Mouse (Mus musculus): ENCODE data around the gene Rab3a. TPM values are rescaled to one million over a fixed set of nuclear protein-coding genes. Genes with fewer than 3 reads are reported as not detected.

The Rab3a gene
- total RNA-seq, 1 experiment: 4.3 TPM

DNA sequence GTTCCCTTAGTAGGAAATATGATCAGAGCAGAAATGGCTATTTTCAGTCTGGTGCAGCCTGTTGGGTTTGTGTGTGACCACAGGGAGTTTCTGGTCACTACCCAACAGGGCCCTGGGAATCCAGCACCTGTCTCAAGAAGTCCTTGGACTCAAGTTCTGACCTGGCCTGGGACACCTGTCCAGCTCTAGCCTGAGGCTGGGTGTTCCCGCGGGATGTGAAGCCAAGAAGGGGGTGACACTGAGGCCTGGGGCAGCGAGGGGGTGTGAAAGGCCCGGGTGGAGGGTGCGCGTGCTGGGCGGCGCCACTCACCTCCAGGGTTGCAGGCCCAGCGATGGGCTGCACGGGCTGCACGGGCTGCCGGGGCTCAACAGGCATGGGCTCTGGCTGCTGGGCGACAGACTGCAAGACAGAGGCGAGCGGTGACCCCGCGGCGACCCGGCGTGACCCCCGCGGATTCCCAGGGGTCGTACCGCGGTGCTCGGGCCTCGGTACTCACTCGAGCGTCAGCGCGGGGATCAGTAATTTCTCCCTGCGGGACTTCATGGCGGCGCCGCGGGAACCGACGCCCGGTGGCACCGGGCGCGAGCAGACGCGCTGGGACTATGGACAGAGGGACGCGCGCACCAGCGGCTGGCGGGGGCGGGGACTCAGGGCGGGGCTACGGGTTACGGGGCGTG is 42.1 kb downstream of the Rab3a start:
- H3K9ac ChIP-seq (ENCODE audit: insufficient read depth, low read depth, low read length, poor library complexity, severe bottlenecking): peak overlapping the region; percentile 69
- H3K9me3 ChIP-seq (ENCODE audit: control insufficient read depth, insufficient read depth, low read depth, low read length): no peaks in the 10 kb centered on the region
- peaks cover 0 to 11% of the 10 kb centered on the region in 2 experiments; a peak in 2 of 4 replicates for H3K4me1 ChIP-seq (ENCODE audit: control insufficient read depth in 2 of 2, insufficient read depth in 2 of 2, low read length in 2 of 2, poor library complexity in 1 of 2)
- DNase-seq (ENCODE audit: low read depth, low spot score): no peak
- H3K4me3 ChIP-seq (ENCODE audit: insufficient read depth in 1 of 2, low read depth in 1 of 2, low read length in 2 of 2, poor library complexity in 1 of 2, severe bottlenecking in 1 of 2): peak overlapping the region; percentile 76 to 97
- no peak for TF ChIP-seq HCFC1 (IDR thresholded peaks at IDR 0.05; ENCODE audit: borderline replicate concordance, insufficient read depth, low read length)
- no peak for TF ChIP-seq CHD2 (IDR thresholded peaks at IDR 0.05; ENCODE audit: low read depth, low read length)
- no peak for TF ChIP-seq ZC3H11A (IDR thresholded peaks at IDR 0.05; ENCODE audit: borderline replicate concordance, low read depth, low read length)
- TF ChIP-seq ZNF384 (IDR thresholded peaks at IDR 0.05; ENCODE audit: low read depth, low read length): no peak
- no peak for TF ChIP-seq MAFK (IDR thresholded peaks at IDR 0.05; ENCODE audit: insufficient read depth, low read depth, low read length)
- no peak overlapping the region for H3K27ac ChIP-seq (ENCODE audit: insufficient read depth, low read depth, low read length, poor library complexity, severe bottlenecking)
- in situ Hi-C loops (cut with MboI; ENCODE audit: low sequenced_read_pairs in 2 of 2, unreplicated experiment in 2 of 2): no loop called here
- H3K36me3 ChIP-seq (ENCODE audit: control insufficient read depth, insufficient read depth, low read length, poor library complexity, severe bottlenecking): no peaks in the 10 kb centered on the region; the same call in 1 of the 2 replicates

DNA sequence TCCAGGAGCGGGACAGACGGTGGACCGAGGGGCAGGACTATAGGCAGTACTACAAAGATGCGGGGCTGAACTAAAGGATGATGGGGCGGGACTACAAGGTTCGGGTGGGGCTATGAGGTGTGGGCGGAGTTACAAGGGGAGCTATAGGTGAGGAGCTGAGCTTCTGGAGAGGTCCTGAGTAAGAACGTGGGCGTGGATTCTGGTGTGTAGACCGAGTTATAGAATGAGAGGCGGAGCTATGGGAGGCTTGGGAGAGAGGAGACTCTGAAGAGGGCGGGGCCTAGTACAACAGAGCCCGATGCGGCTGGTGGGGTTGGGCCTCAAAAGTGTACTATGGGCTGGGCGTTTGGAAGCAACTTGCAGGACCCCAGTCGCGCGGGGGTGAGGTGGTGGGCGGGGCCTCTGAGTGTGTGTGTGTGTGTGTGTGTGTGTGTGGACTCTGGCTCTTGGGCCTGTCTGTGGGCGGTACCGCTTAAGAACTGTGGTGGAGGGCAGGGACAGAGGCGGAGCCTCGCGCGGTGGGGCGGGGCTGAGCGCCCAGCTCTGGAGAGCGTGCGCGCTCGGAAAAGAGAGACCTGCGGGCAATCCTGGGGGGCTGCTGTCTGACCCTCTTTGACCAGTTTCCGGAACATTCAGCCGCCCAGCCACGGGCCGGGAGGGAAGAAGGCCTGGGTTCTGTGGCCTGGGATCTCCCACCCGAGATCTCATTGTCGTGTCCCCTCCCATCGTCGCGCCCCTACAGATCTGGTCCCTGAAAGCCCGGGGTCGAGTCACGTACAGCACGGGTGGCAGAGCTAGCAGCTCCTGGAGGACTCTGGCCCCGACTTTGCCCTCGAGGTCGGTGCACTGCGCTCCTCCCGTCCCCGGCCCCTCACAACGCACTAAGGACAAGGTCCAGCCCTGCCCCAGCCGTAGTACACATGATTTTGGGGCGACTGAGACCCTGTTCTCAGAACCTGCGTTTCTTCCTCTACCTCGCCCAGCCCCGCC is 42.9 kb downstream of the Rab3a start:
- no peak overlapping the region for H3K27ac ChIP-seq (ENCODE audit: insufficient read depth, low read depth, low read length, poor library complexity, severe bottlenecking)
- peaks cover 0 to 13% of the 10 kb centered on the region in 2 experiments; a peak in 2 of 4 replicates for H3K4me1 ChIP-seq (ENCODE audit: control insufficient read depth in 2 of 2, insufficient read depth in 2 of 2, low read length in 2 of 2, poor library complexity in 1 of 2)
- in situ Hi-C loops (cut with MboI; ENCODE audit: low sequenced_read_pairs in 2 of 2, unreplicated experiment in 2 of 2): no loop called here
- no peaks in the 10 kb centered on the region; the same call in 1 of the 2 replicates for H3K36me3 ChIP-seq (ENCODE audit: control insufficient read depth, insufficient read depth, low read length, poor library complexity, severe bottlenecking)
- peak; percentile 99 for DNase-seq (ENCODE audit: low read depth, low spot score)
- H3K9me3 ChIP-seq (ENCODE audit: control insufficient read depth, insufficient read depth, low read depth, low read length): no peaks in the 10 kb centered on the region
- peak overlapping the region; percentile 76 to 97 for H3K4me3 ChIP-seq (ENCODE audit: insufficient read depth in 1 of 2, low read depth in 1 of 2, low read length in 2 of 2, poor library complexity in 1 of 2, severe bottlenecking in 1 of 2)
- peak overlapping the region; percentile 69 for H3K9ac ChIP-seq (ENCODE audit: insufficient read depth, low read depth, low read length, poor library complexity, severe bottlenecking)
- no peak for TF ChIP-seq ZC3H11A (IDR thresholded peaks at IDR 0.05; ENCODE audit: borderline replicate concordance, low read depth, low read length)
- TF ChIP-seq CHD2 (IDR thresholded peaks at IDR 0.05; ENCODE audit: low read depth, low read length): no peak
- TF ChIP-seq HCFC1 (IDR thresholded peaks at IDR 0.05; ENCODE audit: borderline replicate concordance, insufficient read depth, low read length): no peak
- TF ChIP-seq ZNF384 (IDR thresholded peaks at IDR 0.05; ENCODE audit: low read depth, low read length): no peak
- TF ChIP-seq MAFK (IDR thresholded peaks at IDR 0.05; ENCODE audit: insufficient read depth, low read depth, low read length): no peak

DNA sequence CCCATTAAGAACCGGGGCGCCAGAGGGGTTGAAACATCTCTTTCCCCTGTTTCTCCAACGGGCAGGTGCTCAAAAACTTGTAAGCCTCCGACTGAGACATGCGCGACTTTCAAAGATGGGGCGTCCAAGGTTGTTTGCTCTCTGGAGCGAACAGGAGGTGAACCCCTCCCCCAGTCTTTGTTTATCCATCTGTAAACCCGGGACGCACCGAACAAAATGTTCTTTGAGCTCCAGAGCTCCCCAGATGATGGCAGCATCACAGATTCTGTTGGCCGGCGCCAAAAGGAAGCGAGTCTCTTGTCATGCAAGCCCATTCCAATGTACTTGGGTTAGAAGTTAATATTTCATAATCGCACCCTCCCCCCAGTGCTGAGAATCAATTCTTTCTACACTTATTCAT is 43.8 kb downstream of the Rab3a start:
- no peaks in the 10 kb centered on the region; the same call in 1 of the 2 replicates for H3K36me3 ChIP-seq (ENCODE audit: control insufficient read depth, insufficient read depth, low read length, poor library complexity, severe bottlenecking)
- no peak for TF ChIP-seq HCFC1 (IDR thresholded peaks at IDR 0.05; ENCODE audit: borderline replicate concordance, insufficient read depth, low read length)
- TF ChIP-seq ZC3H11A (IDR thresholded peaks at IDR 0.05; ENCODE audit: borderline replicate concordance, low read depth, low read length): no peak
- no peak for TF ChIP-seq ZNF384 (IDR thresholded peaks at IDR 0.05; ENCODE audit: low read depth, low read length)
- TF ChIP-seq MAFK (IDR thresholded peaks at IDR 0.05; ENCODE audit: insufficient read depth, low read depth, low read length): no peak
- TF ChIP-seq CHD2 (IDR thresholded peaks at IDR 0.05; ENCODE audit: low read depth, low read length): no peak
- DNase-seq (ENCODE audit: low read depth, low spot score): no peak
- no peak overlapping the region for H3K27ac ChIP-seq (ENCODE audit: insufficient read depth, low read depth, low read length, poor library complexity, severe bottlenecking)
- H3K4me3 ChIP-seq (ENCODE audit: insufficient read depth in 1 of 2, low read depth in 1 of 2, low read length in 2 of 2, poor library complexity in 1 of 2, severe bottlenecking in 1 of 2): peak overlapping the region; percentile 76 to 97
- H3K9ac ChIP-seq (ENCODE audit: insufficient read depth, low read depth, low read length, poor library complexity, severe bottlenecking): peak overlapping the region; percentile 69; the same call in 1 of the 2 replicates
- in situ Hi-C loops (cut with MboI; ENCODE audit: low sequenced_read_pairs in 2 of 2, unreplicated experiment in 2 of 2): no loop called here
- peaks cover 0 to 10% of the 10 kb centered on the region in 2 experiments; a peak in 2 of 4 replicates for H3K4me1 ChIP-seq (ENCODE audit: control insufficient read depth in 2 of 2, insufficient read depth in 2 of 2, low read length in 2 of 2, poor library complexity in 1 of 2)
- H3K9me3 ChIP-seq (ENCODE audit: control insufficient read depth, insufficient read depth, low read depth, low read length): no peaks in the 10 kb centered on the region

DNA sequence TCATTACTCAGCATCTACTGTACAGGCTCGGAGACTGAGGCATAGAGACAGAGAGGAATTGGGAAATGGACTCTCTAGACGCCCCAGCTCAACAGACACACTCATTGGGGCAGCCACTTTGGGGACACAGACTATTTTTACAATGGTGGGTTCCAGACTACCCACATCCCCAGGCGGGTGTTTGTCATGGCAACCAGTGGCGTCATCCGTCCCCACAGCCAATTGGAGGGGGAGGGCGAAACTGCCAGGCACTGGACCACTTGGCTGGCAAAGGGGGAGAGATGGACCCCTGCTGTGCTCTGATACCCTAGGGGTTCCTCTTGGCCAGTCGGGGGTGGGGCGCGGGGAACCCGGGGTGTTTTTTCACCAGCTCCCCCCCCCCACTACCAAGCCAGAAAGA is 46.2 kb downstream of the Rab3a start:
- no peaks in the 10 kb centered on the region; the same call in 1 of the 2 replicates for H3K36me3 ChIP-seq (ENCODE audit: control insufficient read depth, insufficient read depth, low read length, poor library complexity, severe bottlenecking)
- no peak for DNase-seq (ENCODE audit: low read depth, low spot score)
- no peak overlapping the region for H3K27ac ChIP-seq (ENCODE audit: insufficient read depth, low read depth, low read length, poor library complexity, severe bottlenecking)
- in situ Hi-C loops (cut with MboI; ENCODE audit: low sequenced_read_pairs in 2 of 2, unreplicated experiment in 2 of 2): no loop called here
- no peak overlapping the region for H3K4me3 ChIP-seq (ENCODE audit: insufficient read depth in 1 of 2, low read depth in 1 of 2, low read length in 2 of 2, poor library complexity in 1 of 2, severe bottlenecking in 1 of 2)
- TF ChIP-seq HCFC1 (IDR thresholded peaks at IDR 0.05; ENCODE audit: borderline replicate concordance, insufficient read depth, low read length): no peak
- no peak overlapping the region for H3K9ac ChIP-seq (ENCODE audit: insufficient read depth, low read depth, low read length, poor library complexity, severe bottlenecking)
- H3K9me3 ChIP-seq (ENCODE audit: control insufficient read depth, insufficient read depth, low read depth, low read length): no peaks in the 10 kb centered on the region
- H3K4me1 ChIP-seq (ENCODE audit: control insufficient read depth in 2 of 2, insufficient read depth in 2 of 2, low read length in 2 of 2, poor library complexity in 1 of 2): peaks cover 0 to 10% of the 10 kb centered on the region in 2 experiments; a peak in 2 of 4 replicates
